Mouse (Mus musculus): Measurements from ENCODE around the gene H2-D1. TPM values are rescaled to one million over a fixed set of nuclear protein-coding genes. Genes with fewer than 3 reads are reported as not detected.

Gene H2-D1
- polyA plus RNA-seq, 1 experiment from 2014 or later = 56.5 TPM

DNA sequence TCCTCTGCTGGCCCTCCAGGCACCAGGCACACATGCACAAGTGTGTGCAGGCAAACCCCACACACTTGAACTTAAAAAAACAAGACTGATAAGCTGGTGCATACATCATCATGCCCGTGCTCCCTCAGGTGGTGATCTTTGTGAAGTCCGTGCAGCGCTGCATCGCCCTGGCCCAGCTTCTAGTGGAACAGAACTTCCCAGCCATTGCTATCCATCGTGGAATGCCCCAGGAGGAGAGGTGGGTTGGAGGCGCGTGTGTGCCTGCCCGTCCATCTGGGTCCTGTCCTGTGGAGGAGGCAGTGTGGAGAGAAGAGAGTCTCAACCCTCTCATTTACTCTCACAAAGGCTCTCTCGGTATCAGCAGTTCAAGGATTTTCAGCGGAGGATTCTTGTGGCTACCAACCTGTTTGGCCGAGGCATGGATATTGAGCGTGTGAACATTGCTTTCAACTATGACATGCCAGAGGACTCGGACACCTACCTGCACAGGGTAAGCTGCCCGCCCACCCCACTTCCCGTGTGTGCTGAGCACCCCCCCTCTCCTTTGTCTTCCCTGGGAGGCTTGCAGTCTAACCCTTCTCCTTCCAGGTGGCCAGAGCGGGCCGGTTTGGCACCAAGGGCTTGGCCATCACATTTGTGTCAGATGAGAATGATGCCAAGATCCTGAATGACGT, 9.8 kb upstream of the H2-D1 start:
- H3K36me3 ChIP-seq (ENCODE audit: control insufficient read depth, insufficient read depth, low read length) = peaks cover 31% of the 10 kb centered on the region
- no peak overlapping the region for H3K9ac ChIP-seq (ENCODE audit: low read length)
- no peak overlapping the region for H3K27ac ChIP-seq (ENCODE audit: low read depth, low read length)
- peak; percentile 20 for DNase-seq (ENCODE audit: low spot score)
- H3K4me1 ChIP-seq (ENCODE audit: control insufficient read depth, insufficient read depth, low read length) = no peaks in the 10 kb centered on the region
- 90% methylated on average over 18 of the region's 18 CpGs for WGBS
- no peaks in the 10 kb centered on the region for H3K9me3 ChIP-seq (ENCODE audit: control insufficient read depth, low read length)
- H3K4me2 ChIP-seq (ENCODE audit: low read depth) = no peak overlapping the region
- ATAC-seq (ENCODE audit: insufficient read depth, low FRiP score, low TSS enrichment) = no peak
- H3K4me3 ChIP-seq (ENCODE audit: low read depth, low read length) = no peak overlapping the region
- H3K27me3 ChIP-seq (ENCODE audit: control insufficient read depth, insufficient read depth, low read length) = no peaks in the 10 kb centered on the region

DNA sequence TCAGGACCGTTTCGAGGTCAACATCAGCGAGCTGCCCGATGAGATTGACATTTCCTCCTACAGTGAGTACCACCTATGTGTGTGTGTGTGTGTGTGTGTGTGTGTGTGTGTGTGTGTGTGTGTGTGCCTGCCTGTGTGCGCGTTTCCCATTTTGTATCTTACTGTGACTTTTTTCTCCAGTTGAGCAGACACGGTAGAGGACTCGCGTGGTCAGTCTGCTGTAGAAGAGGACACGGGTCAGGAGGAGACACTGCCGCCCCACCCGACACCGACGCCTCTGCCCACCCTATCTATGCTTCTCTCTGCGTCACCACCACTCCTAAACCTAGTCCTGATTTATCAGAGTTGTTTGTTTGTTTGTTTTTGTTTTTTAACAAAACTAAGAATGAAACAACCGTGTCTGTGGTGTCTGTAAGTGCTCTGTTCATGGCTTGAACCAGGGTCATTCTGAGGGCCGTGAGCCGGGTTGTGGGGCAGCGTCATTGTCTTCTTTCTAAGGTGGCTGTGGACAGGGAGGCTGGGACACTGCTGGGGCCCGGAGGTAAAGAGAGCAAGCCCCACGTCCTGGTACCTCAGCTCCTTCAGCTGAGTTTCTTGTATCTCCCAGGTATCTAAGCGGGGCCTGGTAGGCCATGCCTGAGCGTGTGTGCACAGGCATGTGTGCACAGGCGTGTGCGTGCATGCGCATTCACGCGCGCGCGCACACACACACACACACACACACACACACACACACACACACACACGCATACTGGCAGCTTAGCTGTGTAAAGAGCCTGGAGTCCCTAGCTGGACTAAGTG, 9.0 kb upstream of the H2-D1 start:
- no peak for ATAC-seq (ENCODE audit: insufficient read depth, low FRiP score, low TSS enrichment)
- H3K27me3 ChIP-seq (ENCODE audit: control insufficient read depth, insufficient read depth, low read length) = no peaks in the 10 kb centered on the region
- H3K27ac ChIP-seq (ENCODE audit: low read depth, low read length) = no peak overlapping the region
- no peak for DNase-seq (ENCODE audit: low spot score)
- H3K9me3 ChIP-seq (ENCODE audit: control insufficient read depth, low read length) = no peaks in the 10 kb centered on the region
- H3K36me3 ChIP-seq (ENCODE audit: control insufficient read depth, insufficient read depth, low read length) = peaks cover 31% of the 10 kb centered on the region
- H3K4me2 ChIP-seq (ENCODE audit: low read depth) = no peak overlapping the region
- WGBS = 88% methylated on average over 32 of the region's 32 CpGs
- H3K9ac ChIP-seq (ENCODE audit: low read length) = no peak overlapping the region
- no peak overlapping the region for H3K4me3 ChIP-seq (ENCODE audit: low read depth, low read length)
- no peaks in the 10 kb centered on the region for H3K4me1 ChIP-seq (ENCODE audit: control insufficient read depth, insufficient read depth, low read length)

GRCm38 (mm10) chr17:35254241-35255098, 8.1 kb upstream of the H2-D1 start:
- Histone ChIP-seq H3K4me1 (ENCODE audit: control insufficient read depth, insufficient read depth, low read length) (no peaks in the 10 kb centered on the region), H3K4me2 (ENCODE audit: low read depth) (no peak overlapping the region), H3K9ac (ENCODE audit: low read length) (no peak overlapping the region), H3K9me3 (ENCODE audit: control insufficient read depth, low read length) (no peaks in the 10 kb centered on the region), H3K27ac (ENCODE audit: low read depth, low read length) (no peak overlapping the region), H3K36me3 (ENCODE audit: control insufficient read depth, insufficient read depth, low read length) (peaks cover 22% of the 10 kb centered on the region), H3K27me3 (ENCODE audit: control insufficient read depth, insufficient read depth, low read length) (no peaks in the 10 kb centered on the region), H3K4me3 (ENCODE audit: low read depth, low read length) (0 out of 2 replicates have a peak overlapping the region, but pooled peaks have one; percentile 10)
- ATAC-seq (ENCODE audit: insufficient read depth, low FRiP score, low TSS enrichment) (peak; percentile 20; the same call in 1 of the 2 replicates), DNase-seq (ENCODE audit: low spot score) (peak; percentile 61)
- WGBS = 55% methylated on average over 11 of the region's 11 CpGs

GRCm38 (mm10) chr17:35255301-35255700, 7.2 kb upstream of the H2-D1 start:
- H3K4me1 ChIP-seq (ENCODE audit: control insufficient read depth, insufficient read depth, low read length) = no peaks in the 10 kb centered on the region
- H3K4me3 ChIP-seq (ENCODE audit: low read depth, low read length) = no peak overlapping the region
- ATAC-seq (ENCODE audit: insufficient read depth, low FRiP score, low TSS enrichment) (no peak), DNase-seq (ENCODE audit: low spot score) (peak; percentile 8)
- no peaks in the 10 kb centered on the region for H3K9me3 ChIP-seq (ENCODE audit: control insufficient read depth, low read length)
- H3K27ac ChIP-seq (ENCODE audit: low read depth, low read length) = no peak overlapping the region
- no peak overlapping the region for H3K4me2 ChIP-seq (ENCODE audit: low read depth)
- 64% methylated on average over 3 of the region's 3 CpGs for WGBS
- no peak overlapping the region for H3K9ac ChIP-seq (ENCODE audit: low read length)
- H3K36me3 ChIP-seq (ENCODE audit: control insufficient read depth, insufficient read depth, low read length) = peaks cover 20% of the 10 kb centered on the region
- no peaks in the 10 kb centered on the region for H3K27me3 ChIP-seq (ENCODE audit: control insufficient read depth, insufficient read depth, low read length)

GRCm38 (mm10) chr17:35255704-35256103, 6.8 kb upstream of the H2-D1 start:
- ATAC-seq (ENCODE audit: insufficient read depth, low FRiP score, low TSS enrichment) (no peak), DNase-seq (ENCODE audit: low spot score) (peak; percentile 8)
- H3K4me3 ChIP-seq (ENCODE audit: low read depth, low read length) = no peak overlapping the region

DNA sequence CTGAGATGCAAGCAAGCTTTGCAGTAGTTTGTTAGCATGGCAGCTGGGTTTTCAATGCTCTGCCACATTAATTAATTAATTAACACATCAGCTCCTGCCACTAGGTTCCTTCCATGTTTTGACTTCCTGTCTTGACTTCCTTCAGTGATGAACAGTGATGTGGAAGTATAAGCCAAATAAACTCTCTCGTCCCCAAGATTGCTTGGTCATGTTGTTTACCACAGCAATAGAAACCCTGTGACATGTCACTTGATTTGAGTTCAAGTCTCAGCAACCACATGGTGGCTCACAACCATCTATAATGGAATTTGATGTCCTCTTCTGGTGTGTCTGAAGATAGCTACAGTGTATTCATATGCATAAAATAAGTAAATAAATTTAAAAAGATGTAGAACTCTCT, 5.2 kb upstream of the H2-D1 start:
- Histone ChIP-seq H3K9ac (ENCODE audit: low read length) (no peak overlapping the region), H3K27ac (ENCODE audit: low read depth, low read length) (no peak overlapping the region), H3K27me3 (ENCODE audit: control insufficient read depth, insufficient read depth, low read length) (no peaks in the 10 kb centered on the region), H3K4me1 (ENCODE audit: control insufficient read depth, insufficient read depth, low read length) (no peaks in the 10 kb centered on the region), H3K4me2 (ENCODE audit: low read depth) (no peak overlapping the region), H3K36me3 (ENCODE audit: control insufficient read depth, insufficient read depth, low read length) (peaks cover 14% of the 10 kb centered on the region), H3K9me3 (ENCODE audit: control insufficient read depth, low read length) (no peaks in the 10 kb centered on the region), H3K4me3 (ENCODE audit: low read depth, low read length) (no peak overlapping the region)
- DNase-seq (ENCODE audit: low spot score) (no peak), ATAC-seq (ENCODE audit: insufficient read depth, low FRiP score, low TSS enrichment) (no peak)
- WGBS = 72% methylated on average over 1 of the region's 1 CpGs

More at GRCm38 (mm10) chr17:35255704-35256103, 6.8 kb upstream of the H2-D1 start:
- Histone ChIP-seq H3K27me3 (ENCODE audit: control insufficient read depth, insufficient read depth, low read length) (no peaks in the 10 kb centered on the region), H3K4me1 (ENCODE audit: control insufficient read depth, insufficient read depth, low read length) (no peaks in the 10 kb centered on the region), H3K9ac (ENCODE audit: low read length) (no peak overlapping the region), H3K27ac (ENCODE audit: low read depth, low read length) (no peak overlapping the region), H3K9me3 (ENCODE audit: control insufficient read depth, low read length) (no peaks in the 10 kb centered on the region), H3K4me2 (ENCODE audit: low read depth) (no peak overlapping the region), H3K36me3 (ENCODE audit: control insufficient read depth, insufficient read depth, low read length) (peaks cover 17% of the 10 kb centered on the region)
- 63% methylated on average over 4 of the region's 4 CpGs for WGBS

GRCm38 (mm10) chr17:35257824-35258491, 4.6 kb upstream of the H2-D1 start:
- Histone ChIP-seq H3K9me3 (ENCODE audit: control insufficient read depth, low read length) (no peaks in the 10 kb centered on the region), H3K27me3 (ENCODE audit: control insufficient read depth, insufficient read depth, low read length) (no peaks in the 10 kb centered on the region), H3K4me2 (ENCODE audit: low read depth) (peak overlapping the region; percentile 31), H3K4me3 (ENCODE audit: low read depth, low read length) (peak overlapping the region; percentile 19), H3K36me3 (ENCODE audit: control insufficient read depth, insufficient read depth, low read length) (peaks cover 10% of the 10 kb centered on the region), H3K27ac (ENCODE audit: low read depth, low read length) (no peak overlapping the region), H3K9ac (ENCODE audit: low read length) (peak overlapping the region; percentile 33), H3K4me1 (ENCODE audit: control insufficient read depth, insufficient read depth, low read length) (no peaks in the 10 kb centered on the region)
- 19% methylated on average over 17 of the region's 17 CpGs for WGBS
- ATAC-seq (ENCODE audit: insufficient read depth, low FRiP score, low TSS enrichment) (0 out of 2 replicates have a peak, but pooled peaks have one; percentile 20), DNase-seq (ENCODE audit: low spot score) (peak; percentile 89)
